Mouse (Mus musculus): ENCODE measurements around the gene Odf2. TPM values are rescaled to one million over a fixed set of nuclear protein-coding genes. Genes with fewer than 3 reads are reported as not detected.

Odf2 gene
- total RNA-seq, 2 experiments from 2014 or later = 212 to 352 TPM

Other genes starting within 250 kb of the Odf2 start
- gene Gm13420, start 137.5 kb upstream of the Odf2 start, total RNA-seq (2015; ENCODE audit: low replicate concordance) = not detected in 2 replicates
- not detected in 2 replicates for gene Gm13420, start 137.5 kb upstream of the Odf2 start, total RNA-seq (2017; ENCODE audit: low replicate concordance)
- not detected in 2 replicates for gene Gm13547, start 129.9 kb upstream of the Odf2 start, total RNA-seq (2015; ENCODE audit: low replicate concordance)
- not detected in 2 replicates for gene Gm13547, start 129.9 kb upstream of the Odf2 start, total RNA-seq (2017; ENCODE audit: low replicate concordance)
- 2.2 TPM in 1 of 2 replicates, not detected in the other for gene Coq4, start 101.7 kb upstream of the Odf2 start, total RNA-seq (2015; ENCODE audit: low replicate concordance)
- 2.6 and 6.1 TPM in 2 replicates for gene Coq4, start 101.7 kb upstream of the Odf2 start, total RNA-seq (2017; ENCODE audit: low replicate concordance)
- 10.8 and 14.7 TPM in 2 replicates for gene Trub2, start 100.7 kb upstream of the Odf2 start, total RNA-seq (2015; ENCODE audit: low replicate concordance)
- gene Trub2, start 100.7 kb upstream of the Odf2 start, total RNA-seq (2017; ENCODE audit: low replicate concordance) = 17.4 and 27.7 TPM in 2 replicates
- 2.5 and 4.6 TPM in 2 replicates for gene Slc27a4, start 86.6 kb upstream of the Odf2 start, total RNA-seq (2015; ENCODE audit: low replicate concordance)
- 1.4 and 2.0 TPM in 2 replicates for gene Slc27a4, start 86.6 kb upstream of the Odf2 start, total RNA-seq (2017; ENCODE audit: low replicate concordance)
- 13.7 and 26.8 TPM in 2 replicates for gene Urm1, start 69.1 kb upstream of the Odf2 start, total RNA-seq (2015; ENCODE audit: low replicate concordance)
- gene Urm1, start 69.1 kb upstream of the Odf2 start, total RNA-seq (2017; ENCODE audit: low replicate concordance) = 4.5 and 4.6 TPM in 2 replicates
- gene Cercam, start 20.1 kb upstream of the Odf2 start, total RNA-seq (2015; ENCODE audit: low replicate concordance) = 44.9 and 66.3 TPM in 2 replicates
- gene Cercam, start 20.1 kb upstream of the Odf2 start, total RNA-seq (2017; ENCODE audit: low replicate concordance) = 36.4 and 48.1 TPM in 2 replicates
- 15.5 and 39.8 TPM in 2 replicates for gene Gle1, start 46.2 kb downstream of the Odf2 start, total RNA-seq (2015; ENCODE audit: low replicate concordance)
- 41.2 and 47.4 TPM in 2 replicates for gene Gle1, start 46.2 kb downstream of the Odf2 start, total RNA-seq (2017; ENCODE audit: low replicate concordance)
- 33.5 and 34.6 TPM in 2 replicates for gene Sptan1, start 76.3 kb downstream of the Odf2 start, total RNA-seq (2015; ENCODE audit: low replicate concordance)
- 16.2 and 17.8 TPM in 2 replicates for gene Sptan1, start 76.3 kb downstream of the Odf2 start, total RNA-seq (2017; ENCODE audit: low replicate concordance)
- 2.1 and 3.2 TPM in 2 replicates for gene Wdr34, start 159.7 kb downstream of the Odf2 start, total RNA-seq (2015; ENCODE audit: low replicate concordance)
- 0.26 TPM in 1 of 2 replicates, not detected in the other for gene Wdr34, start 159.7 kb downstream of the Odf2 start, total RNA-seq (2017; ENCODE audit: low replicate concordance)
- gene Set, start 168.2 kb downstream of the Odf2 start, total RNA-seq (2015; ENCODE audit: low replicate concordance) = 56.2 and 60.5 TPM in 2 replicates
- 155 and 219 TPM in 2 replicates for gene Set, start 168.2 kb downstream of the Odf2 start, total RNA-seq (2017; ENCODE audit: low replicate concordance)
- not detected in 2 replicates for gene Pkn3, start 188.5 kb downstream of the Odf2 start, total RNA-seq (2015; ENCODE audit: low replicate concordance)
- gene Pkn3, start 188.5 kb downstream of the Odf2 start, total RNA-seq (2017; ENCODE audit: low replicate concordance) = not detected in 2 replicates
- gene Zdhhc12, start 204.4 kb downstream of the Odf2 start, total RNA-seq (2015; ENCODE audit: low replicate concordance) = 8.6 and 13.4 TPM in 2 replicates
- 2.3 and 4.0 TPM in 2 replicates for gene Zdhhc12, start 204.4 kb downstream of the Odf2 start, total RNA-seq (2017; ENCODE audit: low replicate concordance)
- gene Zer1, start 235.4 kb downstream of the Odf2 start, total RNA-seq (2015; ENCODE audit: low replicate concordance) = 10.9 and 27.4 TPM in 2 replicates
- gene Zer1, start 235.4 kb downstream of the Odf2 start, total RNA-seq (2017; ENCODE audit: low replicate concordance) = 6.7 and 11.7 TPM in 2 replicates
- 4.7 and 9.2 TPM in 2 replicates for gene Tbc1d13, start 244.5 kb downstream of the Odf2 start, total RNA-seq (2015; ENCODE audit: low replicate concordance)
- gene Tbc1d13, start 244.5 kb downstream of the Odf2 start, total RNA-seq (2017; ENCODE audit: low replicate concordance) = 4.8 and 13.2 TPM in 2 replicates